Mouse (Mus musculus) CH12.LX (cell line): ENCODE results near the gene Dbt. TPM values are rescaled to one million over a fixed set of nuclear protein-coding genes. Genes with fewer than 3 reads are reported as not detected.

Experiments
- DNase-seq: peaks from one replicate; pipeline ENCODE4 v3.0.0-alpha.2; 2013; ENCODE audit errors: extremely low read depth
- H3K27ac ChIP-seq: 2 replicates; pipeline ENCODE4 v1.5.1; 2012; ENCODE audit warnings: low read depth, mild to moderate bottlenecking, control low read depth, moderate library complexity; ENCODE audit not compliant: insufficient read depth
- H3K27me3 ChIP-seq: replicated peaks from 2 replicates; pipeline ENCODE3; 2012; ENCODE audit warnings: inconsistent platforms
- H3K36me3 ChIP-seq, 2 experiments: replicated peaks in 1 of 2; 2 replicates each; pipeline versions ENCODE3 to v1.6.1; 2012; ENCODE audit warnings: inconsistent platforms in 1 of 2, low read length in 1 of 2, mild to moderate bottlenecking in 1 of 2, mixed read lengths in 1 of 2, moderate library complexity in 1 of 2; ENCODE audit not compliant: control insufficient read depth in 1 of 2, insufficient read depth in 1 of 2
- H3K4me1 ChIP-seq, 2 experiments: 2 replicates each; pipeline ENCODE4 v1.6.1; 2012; ENCODE audit warnings: inconsistent platforms in 1 of 2, moderate library complexity in 1 of 2; ENCODE audit not compliant: insufficient read depth in 2 of 2, control insufficient read depth in 1 of 2
- H3K4me2 ChIP-seq: 2 replicates; pipeline ENCODE4 v1.6.1; 2012; ENCODE audit warnings: low read depth, mild to moderate bottlenecking, control low read depth; ENCODE audit not compliant: poor library complexity, insufficient read depth, severe bottlenecking
- H3K4me3 ChIP-seq, 3 experiments: fragments of 150-350 bp in 1 of 3; sonication (generic) in 1 of 3; replicated peaks in 1 of 3; 2 replicates each; pipeline versions ENCODE3 to v1.5.1; 2011 to 2012; ENCODE audit warnings: low read depth in 2 of 3, low read length in 2 of 3, mild to moderate bottlenecking in 2 of 3, moderate library complexity in 2 of 3, control low read depth in 1 of 3, improper control_type of control experiment in 1 of 3, inconsistent platforms in 1 of 3, mixed read lengths in 1 of 3; ENCODE audit not compliant: poor library complexity in 1 of 3
- H3K79me2 ChIP-seq: replicated peaks from 2 replicates; pipeline ENCODE4 v1.6.1; 2012; ENCODE audit warnings: mild to moderate bottlenecking, moderate library complexity; ENCODE audit not compliant: control insufficient read depth, poor library complexity, insufficient read depth, severe bottlenecking; ENCODE audit errors: extremely low read depth
- H3K9ac ChIP-seq: 2 replicates; pipeline ENCODE4 v1.6.1; 2012; ENCODE audit warnings: low read depth, mild to moderate bottlenecking, control low read depth, moderate library complexity; ENCODE audit not compliant: insufficient read depth
- H3K9me3 ChIP-seq: replicated peaks from 2 replicates; pipeline ENCODE3; 2012; ENCODE audit warnings: low read length, inconsistent platforms, mixed read lengths
- CHD2 ChIP-seq: IDR thresholded peaks from 2 replicates; pipeline ENCODE4 v1.6.1; 2011; ENCODE audit warnings: low read length, improper control_type of control experiment
- CTCF ChIP-seq, 2 experiments: IDR thresholded peaks in 1 of 2; conservative IDR thresholded peaks in 1 of 2; 2 replicates each; pipeline ENCODE4 v1.5.1; 2011 to 2012; ENCODE audit warnings: low read depth in 2 of 2, low read length in 2 of 2, improper control_type of control experiment in 1 of 2, inconsistent platforms in 1 of 2, mild to moderate bottlenecking in 1 of 2, moderate library complexity in 1 of 2
- E2F4 ChIP-seq: IDR thresholded peaks from 2 replicates; pipeline ENCODE4 v1.6.1; 2011; ENCODE audit warnings: low read depth, low read length, improper control_type of control experiment; ENCODE audit not compliant: insufficient replicate concordance
- HCFC1 ChIP-seq: IDR thresholded peaks from 2 replicates; pipeline ENCODE4 v1.6.1; 2012; ENCODE audit warnings: low read depth, mild to moderate bottlenecking, inconsistent platforms, low read length, improper control_type of control experiment
- JUND ChIP-seq: conservative IDR thresholded peaks from 2 replicates; pipeline ENCODE4 v1.6.1; 2011; ENCODE audit warnings: low read depth, low read length, improper control_type of control experiment
- MAFK ChIP-seq: IDR thresholded peaks from 2 replicates; pipeline ENCODE4 v1.6.1; 2011; ENCODE audit warnings: low read length, improper control_type of control experiment; ENCODE audit not compliant: insufficient replicate concordance
- MAX ChIP-seq: IDR thresholded peaks from 2 replicates; pipeline ENCODE4 v1.6.1; 2011; ENCODE audit warnings: low read length, improper control_type of control experiment
- MAZ ChIP-seq: IDR thresholded peaks from 2 replicates; pipeline ENCODE4 v1.6.1; 2012; ENCODE audit warnings: low read depth, mild to moderate bottlenecking, inconsistent platforms, low read length, improper control_type of control experiment, moderate library complexity
- MXI1 ChIP-seq: IDR thresholded peaks from 2 replicates; pipeline ENCODE4 v1.6.1; 2011; ENCODE audit warnings: mild to moderate bottlenecking, low read depth, low read length, improper control_type of control experiment
- RAD21 ChIP-seq: IDR thresholded peaks from 2 replicates; pipeline ENCODE4 v1.6.1; 2011; ENCODE audit warnings: low read depth, mild to moderate bottlenecking, low read length, improper control_type of control experiment, moderate library complexity
- SMC3 ChIP-seq: IDR thresholded peaks from 2 replicates; pipeline ENCODE4 v1.6.1; 2011; ENCODE audit warnings: low read depth, low read length, improper control_type of control experiment
- TBP ChIP-seq: conservative IDR thresholded peaks from 2 replicates; pipeline ENCODE4 v1.6.1; 2011; ENCODE audit warnings: low read depth, low read length, improper control_type of control experiment
- UBTF ChIP-seq: IDR thresholded peaks from 2 replicates; pipeline ENCODE4 v1.6.1; 2012; ENCODE audit warnings: low read depth, mild to moderate bottlenecking, inconsistent platforms, low read length, improper control_type of control experiment, moderate library complexity
- USF1 ChIP-seq: IDR thresholded peaks from 2 replicates; pipeline ENCODE4 v1.6.1; 2014; ENCODE audit warnings: low read depth, mild to moderate bottlenecking, inconsistent platforms, low read length, improper control_type of control experiment
- ZMIZ1 ChIP-seq: IDR thresholded peaks from 2 replicates; pipeline ENCODE4 v1.6.1; 2012; ENCODE audit warnings: low read depth, mild to moderate bottlenecking, inconsistent platforms, low read length, improper control_type of control experiment
- ZNF384 ChIP-seq: IDR thresholded peaks from 2 replicates; pipeline ENCODE4 v1.6.1; 2012; ENCODE audit warnings: low read depth, low read length, improper control_type of control experiment, inconsistent platforms
- dilution Hi-C: fragments of 300-500 bp; cut with MboI; formaldehyde crosslinking; loops from 2 replicates; pipeline ENCODE4 v1.14.3; 2020; ENCODE audit warnings: low sequenced_read_pairs; ENCODE audit not compliant: extremely low pct_unique_long_range_greater_than_20kb, extremely low pct_ligation_motif_present
- in situ Hi-C: fragments of 300-500 bp; cut with MboI; formaldehyde crosslinking; loops from 3 replicates; pipeline ENCODE4 v1.14.3; 2019; ENCODE audit warnings: low sequenced_read_pairs, low pct_ligation_motif_present, low pct_unique_long_range_greater_than_20kb, mixed read lengths
- polyA plus RNA-seq: library from polyadenylated mRNA; unstranded; fragments of >175 nt; gene quantifications from 2 replicates; pipeline ENCODE4 v1.2.1, GENCODE M21; 2012; ENCODE audit warnings: low read depth; ENCODE audit not compliant: insufficient read length
- total RNA-seq, 2 experiments: library from RNA; depleted of rRNA; stranded (reverse); fragments of 300-350 nt in 1 of 2; fragments of >200 nt in 1 of 2; gene quantifications; 2 replicates each; pipeline ENCODE4 v1.2.3; 2012 to 2014

Dbt gene
- total and polyA plus RNA-seq, 3 experiments: 11.2 to 21.3 (median 20.4) TPM

DNA sequence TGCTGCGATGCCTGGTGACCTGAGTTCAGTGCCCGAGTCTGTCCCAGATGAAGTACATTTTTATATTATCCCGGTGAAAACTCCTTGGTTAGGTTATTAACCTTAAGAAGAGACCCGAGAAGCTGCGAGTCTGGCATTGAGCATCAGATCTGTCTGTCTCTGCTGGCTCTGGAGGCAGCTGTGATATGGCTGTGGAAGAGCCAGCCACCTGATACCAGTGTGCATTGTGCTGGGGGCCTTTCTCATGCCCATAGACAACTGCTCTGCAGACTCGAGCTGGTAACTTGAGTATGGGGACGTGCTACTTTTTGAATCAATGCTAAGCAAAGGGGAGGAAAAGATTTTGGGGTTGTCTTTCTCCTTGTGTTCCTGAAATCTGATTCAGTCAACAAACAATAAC lies 35.5 kb upstream of the Dbt start:
- no peak overlapping the region for H3K4me2 ChIP-seq
- no peak for TF ChIP-seq ZNF384
- TF ChIP-seq JUND: no peak
- TF ChIP-seq CHD2: no peak
- no peaks in the 10 kb centered on the region for H3K36me3 ChIP-seq
- no peak overlapping the region for H3K4me3 ChIP-seq
- H3K79me2 ChIP-seq: no peaks in the 10 kb centered on the region
- no peak for DNase-seq
- H3K9ac ChIP-seq: no peak overlapping the region
- no peak overlapping the region for H3K27ac ChIP-seq
- peaks cover 12 to 23% of the 10 kb centered on the region in 2 experiments for H3K4me1 ChIP-seq
- dilution Hi-C loops (no loop called here), in situ Hi-C loops (no loop called here)
- no peaks in the 10 kb centered on the region for H3K27me3 ChIP-seq
- H3K9me3 ChIP-seq: no peaks in the 10 kb centered on the region

DNA sequence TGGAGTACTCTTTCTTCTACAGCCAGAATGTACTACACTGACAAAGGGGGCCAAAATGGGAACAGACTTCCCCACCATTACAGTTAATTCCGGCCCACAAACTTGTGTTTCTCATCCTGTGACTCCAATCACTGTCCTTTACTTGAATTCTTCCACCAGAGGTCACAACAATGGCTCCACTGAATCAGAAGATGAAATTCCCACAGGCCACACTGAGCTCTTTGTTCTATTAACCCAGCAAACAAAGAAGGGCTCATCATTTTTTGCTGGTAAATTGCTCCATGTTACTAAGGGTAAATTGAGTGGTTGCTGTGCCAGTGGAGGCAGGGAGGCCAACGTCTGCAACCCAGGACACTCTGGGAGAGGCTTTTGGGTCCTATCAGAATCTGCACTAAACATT lies 32.8 kb upstream of the Dbt start:
- Histone ChIP-seq H3K4me1 (peaks cover 19 to 39% of the 10 kb centered on the region in 2 experiments), H3K27me3 (no peaks in the 10 kb centered on the region), H3K9ac (no peak overlapping the region), H3K4me2 (no peak overlapping the region), H3K9me3 (no peaks in the 10 kb centered on the region), H3K27ac (no peak overlapping the region), H3K36me3 (peaks cover under 1% of the 10 kb centered on the region in 2 experiments), H3K79me2 (no peaks in the 10 kb centered on the region), H3K4me3 (no peak overlapping the region)
- no peak for DNase-seq
- no peak for TF ChIP-seq CTCF (conservative IDR thresholded peaks at IDR 0.05 in 1 of 2, IDR thresholded peaks at IDR 0.05 in 1 of 2; ENCODE audit: low read depth in 2 of 2, low read length in 2 of 2)
- TF ChIP-seq HCFC1: no peak
- no peak for TF ChIP-seq E2F4
- no peak for TF ChIP-seq MXI1
- TF ChIP-seq TBP: no peak
- TF ChIP-seq RAD21: no peak
- no peak for TF ChIP-seq MAZ
- in situ Hi-C loops: no loop called here
- dilution Hi-C loops: no loop called here

DNA sequence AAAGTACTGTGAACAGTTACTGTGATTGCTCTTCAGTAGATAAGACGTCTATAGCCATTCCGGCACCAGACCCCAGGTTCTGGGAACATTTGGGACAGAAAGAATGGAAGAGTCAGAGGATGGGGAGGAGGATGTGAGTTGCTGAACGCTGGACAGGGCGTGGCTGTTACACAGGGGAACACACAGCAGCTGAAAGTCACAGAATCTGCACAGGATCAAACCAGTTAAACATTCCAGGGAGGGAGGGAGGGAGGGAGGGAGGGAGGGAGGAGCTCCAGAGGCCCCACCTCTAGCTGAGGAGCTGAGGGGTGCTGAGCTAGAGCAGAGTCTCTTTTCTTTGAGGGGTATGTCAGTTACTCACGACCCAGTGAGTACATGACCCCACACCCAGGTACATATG lies 31.9 kb upstream of the Dbt start:
- Histone ChIP-seq H3K9ac (no peak overlapping the region), H3K27ac (no peak overlapping the region), H3K79me2 (no peaks in the 10 kb centered on the region), H3K9me3 (no peaks in the 10 kb centered on the region), H3K4me3 (no peak overlapping the region), H3K4me1 (peaks cover 21 to 39% of the 10 kb centered on the region in 2 experiments), H3K36me3 (peaks cover 2 to 3% of the 10 kb centered on the region in 2 experiments), H3K4me2 (no peak overlapping the region), H3K27me3 (no peaks in the 10 kb centered on the region)
- TF ChIP-seq MAFK: no peak
- TF ChIP-seq MAX: no peak
- TF ChIP-seq ZNF384: no peak
- no peak for TF ChIP-seq ZMIZ1
- TF ChIP-seq USF1: no peak
- TF ChIP-seq UBTF: no peak
- TF ChIP-seq SMC3: no peak
- in situ Hi-C loops (no loop called here), dilution Hi-C loops (no loop called here)
- no peak for DNase-seq
